Mouse (Mus musculus) frontal cortex, postnatal 10 days (tissue): ENCODE results near the gene Phlpp2.
A peak's percentile ranks its signal among the peaks of the same experiment; 100 is the strongest.

Source experiments
- DNase-seq, 2 experiments: peaks; one replicate each; pipeline ENCODE4 v3.0.0; 2022; ENCODE audit warnings: low spot score in 2 of 2, mixed read lengths in 1 of 2

The Phlpp2 gene

DNA sequence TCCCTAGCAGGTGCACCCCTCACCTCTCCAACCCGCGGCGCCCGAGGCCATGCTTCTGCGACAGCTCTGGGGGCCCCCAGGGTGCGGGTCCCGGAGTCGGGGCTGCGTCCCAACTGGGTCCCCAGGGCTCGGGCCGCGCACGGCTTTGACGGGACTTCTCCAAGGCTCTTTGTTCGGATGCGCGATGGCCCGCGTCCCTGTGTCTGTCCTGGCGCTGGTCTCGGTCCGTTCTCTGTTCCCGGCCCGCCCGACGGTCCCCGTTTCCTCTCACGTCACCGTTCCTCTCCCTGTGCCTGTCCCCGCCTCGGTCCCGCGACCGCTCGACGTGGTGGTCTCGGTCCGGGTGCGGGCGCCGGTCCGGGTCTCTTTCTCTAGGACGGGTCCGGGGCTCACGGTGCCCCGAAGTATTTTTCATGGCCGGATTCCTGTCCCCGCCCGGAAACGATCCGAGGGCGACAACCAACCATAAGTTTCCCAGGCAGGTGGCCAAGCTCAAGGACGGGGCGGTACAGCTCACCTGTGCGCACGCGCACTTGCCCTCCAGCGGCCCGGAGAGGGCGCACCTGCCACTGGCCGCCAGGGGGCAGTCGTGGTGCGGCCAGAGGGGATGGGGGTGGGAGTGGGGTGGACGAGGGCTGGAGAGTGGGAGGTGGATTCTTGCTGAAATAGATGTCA lies 93.5 kb downstream of the Phlpp2 start, which contains the start of gene Marveld3:
Gene Marveld3, minus strand, starts transcription at position 511 of the 675 bp plus-strand sequence.
- no peak for DNase-seq

DNA sequence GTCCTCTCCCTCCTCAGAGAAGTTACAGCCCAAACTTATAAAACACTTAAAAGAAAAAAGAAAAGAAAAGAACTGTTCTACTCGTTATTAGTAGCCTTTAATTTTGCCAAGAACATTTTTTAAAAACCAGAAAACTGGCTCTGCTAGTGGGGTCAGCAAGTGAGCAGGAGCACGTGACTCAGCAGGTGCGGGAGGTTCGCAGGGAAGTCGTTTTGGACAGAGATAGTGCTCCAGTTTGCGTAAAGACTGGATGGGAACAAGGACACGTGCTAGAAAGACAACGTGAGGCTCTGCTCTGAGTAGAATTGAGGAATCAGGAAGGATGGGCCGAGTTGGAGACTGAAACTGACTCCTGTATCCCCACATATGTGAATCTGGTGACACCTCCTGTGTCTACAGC lies 94.6 kb downstream of the Phlpp2 start:
- no peak for DNase-seq

DNA sequence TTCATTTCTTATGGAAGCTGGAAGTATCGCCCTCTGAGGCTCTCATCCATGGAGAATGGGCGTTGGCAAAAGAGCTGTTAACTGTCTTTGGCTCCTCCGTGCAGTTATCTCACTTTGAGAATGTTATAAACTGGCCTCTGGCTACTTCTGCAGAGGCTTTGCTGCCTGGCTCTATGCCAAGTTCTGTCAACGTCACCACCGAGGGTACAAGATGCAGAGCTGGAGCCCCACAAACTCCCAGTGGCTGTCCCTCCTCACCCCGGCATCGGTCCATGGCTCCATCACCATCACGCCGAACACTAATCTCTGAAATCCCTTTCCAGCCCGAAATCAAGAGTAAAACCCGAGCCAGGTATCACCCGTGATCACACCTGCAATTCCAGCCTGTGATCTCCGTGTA lies 95.1 kb downstream of the Phlpp2 start:
- DNase-seq = no peak

DNA sequence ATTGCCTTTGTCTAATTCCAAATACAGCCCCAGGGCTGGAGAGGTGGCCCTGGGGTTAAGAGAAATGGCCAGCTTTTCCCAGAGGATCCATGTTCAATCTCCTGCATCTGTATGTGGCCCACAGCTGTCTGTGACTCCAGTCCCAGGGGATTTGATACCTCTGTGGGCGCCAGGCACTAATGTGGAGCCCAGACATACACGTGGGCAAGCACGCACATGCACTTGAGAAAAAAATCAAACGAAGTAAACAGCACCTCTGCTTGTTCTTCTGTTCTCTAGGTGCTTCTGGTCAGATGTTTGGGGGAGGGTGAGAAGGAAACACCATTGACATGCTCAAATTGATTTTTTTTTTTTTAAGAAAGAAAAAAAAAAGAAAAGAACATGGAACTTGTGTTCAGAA lies 95.8 kb downstream of the Phlpp2 start:
- DNase-seq = no peak

DNA sequence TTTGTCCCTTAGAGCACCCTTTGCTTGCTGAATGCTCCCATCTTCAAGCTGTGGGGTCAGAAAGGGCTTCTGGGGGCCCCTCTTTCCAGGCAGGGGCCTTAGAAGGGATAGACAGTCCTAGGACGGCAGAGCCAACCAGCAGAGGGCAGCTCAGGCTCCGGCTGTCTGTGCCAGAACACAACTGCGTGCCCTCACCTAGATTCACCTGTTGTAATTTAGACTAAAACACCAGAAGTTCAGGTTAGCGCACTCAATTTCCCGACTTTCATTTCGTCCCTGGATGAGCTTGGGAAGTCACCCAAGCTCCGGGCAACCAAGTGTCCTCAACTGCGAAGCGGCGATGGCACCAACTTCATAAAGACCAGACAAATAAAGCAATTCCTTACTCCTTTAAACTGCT lies 100.5 kb downstream of the Phlpp2 start:
- DNase-seq = no peak

DNA sequence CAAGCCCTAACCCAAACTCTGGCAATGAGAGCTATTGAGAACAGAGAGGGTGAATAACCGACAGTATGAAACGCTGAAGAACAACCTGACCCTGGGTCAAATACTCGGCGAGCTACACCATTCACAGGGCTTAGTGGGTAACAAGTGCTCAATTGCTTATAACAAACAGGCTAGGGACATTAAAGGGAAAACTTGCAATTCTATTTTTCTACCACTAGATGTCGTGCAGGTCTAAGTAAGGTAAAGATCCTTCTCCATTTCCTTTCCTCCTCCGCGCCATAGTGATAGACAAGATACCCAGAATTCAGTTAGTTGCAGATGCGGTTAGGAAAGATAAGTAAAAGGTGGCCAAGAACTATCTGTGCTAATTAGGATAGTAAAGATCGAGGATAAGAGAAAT lies 102.0 kb downstream of the Phlpp2 start:
- no peak for DNase-seq

DNA sequence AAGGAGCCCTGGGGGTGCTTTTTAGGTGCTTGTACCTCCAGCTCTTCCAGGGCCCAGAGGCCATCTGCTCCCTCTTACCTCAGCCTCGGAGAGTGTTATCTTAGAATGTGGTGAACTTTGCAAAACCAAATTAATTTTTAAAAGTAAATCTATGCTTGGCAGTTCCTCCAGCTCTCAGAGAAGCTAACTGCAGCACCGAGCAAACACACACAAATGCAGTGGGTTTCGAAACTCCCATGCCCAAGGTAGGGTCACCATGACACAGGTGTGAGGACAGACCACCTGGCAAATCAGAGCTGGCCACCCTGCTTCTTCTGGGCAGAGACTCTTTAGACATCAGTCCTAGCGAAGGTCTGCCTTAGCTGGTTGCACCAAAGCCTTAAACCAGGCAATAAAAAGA lies 104.6 kb downstream of the Phlpp2 start:
- DNase-seq = no peak

DNA sequence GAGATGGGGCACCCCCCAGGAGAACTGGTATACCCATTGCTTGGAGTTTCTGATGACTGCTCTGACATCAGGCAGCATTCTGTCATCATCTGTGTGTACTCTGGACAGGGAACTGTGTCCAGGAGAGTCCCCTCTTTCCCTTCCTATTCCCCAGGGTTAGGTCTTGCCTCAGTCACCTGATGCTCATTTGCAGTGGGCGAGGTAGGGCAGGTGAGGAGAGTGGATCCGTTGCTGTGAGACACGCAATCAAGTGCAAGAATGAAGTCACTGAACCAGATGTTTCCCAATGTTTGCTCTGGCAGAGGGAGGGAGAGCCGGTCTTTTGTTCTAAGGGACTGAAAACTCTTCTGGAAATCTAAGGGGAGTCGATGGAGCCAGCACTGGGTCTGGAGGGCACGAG lies 111.0 kb downstream of the Phlpp2 start:
- DNase-seq = no peak

DNA sequence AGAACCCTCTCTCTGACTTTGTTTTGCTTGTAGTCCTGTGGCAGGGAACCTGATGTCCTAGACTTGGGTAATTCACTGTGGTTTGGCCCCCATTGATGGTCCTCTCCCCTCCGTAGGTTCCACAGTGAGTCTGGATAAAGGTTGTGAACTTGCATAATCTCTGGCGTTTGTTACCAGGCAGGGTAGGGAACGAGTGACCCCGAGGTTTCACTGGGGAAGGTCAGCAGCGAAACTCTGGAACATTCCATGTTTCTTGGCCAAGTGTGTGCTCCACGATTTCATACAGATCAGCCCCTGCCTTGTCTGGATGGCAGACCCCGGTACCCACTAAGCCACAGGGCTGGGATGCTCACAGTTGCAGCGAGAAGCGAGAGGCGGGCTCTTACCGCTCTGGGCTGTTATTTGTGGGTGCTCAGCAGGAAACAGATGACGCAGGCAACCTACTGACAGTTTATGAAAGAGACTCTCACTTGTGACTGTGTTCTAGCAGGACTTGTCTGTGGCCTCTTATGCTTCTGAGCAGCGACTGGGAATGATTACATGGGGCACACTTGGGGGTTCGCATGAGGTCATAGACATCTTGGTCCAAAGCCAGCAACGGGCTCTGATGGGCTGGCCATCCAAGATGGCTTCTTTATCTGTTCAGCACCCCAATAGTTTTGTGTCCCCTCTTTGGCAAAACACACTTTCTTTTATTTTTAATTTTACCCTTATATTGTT lies 114.2 kb downstream of the Phlpp2 start:
- DNase-seq = no peak

DNA sequence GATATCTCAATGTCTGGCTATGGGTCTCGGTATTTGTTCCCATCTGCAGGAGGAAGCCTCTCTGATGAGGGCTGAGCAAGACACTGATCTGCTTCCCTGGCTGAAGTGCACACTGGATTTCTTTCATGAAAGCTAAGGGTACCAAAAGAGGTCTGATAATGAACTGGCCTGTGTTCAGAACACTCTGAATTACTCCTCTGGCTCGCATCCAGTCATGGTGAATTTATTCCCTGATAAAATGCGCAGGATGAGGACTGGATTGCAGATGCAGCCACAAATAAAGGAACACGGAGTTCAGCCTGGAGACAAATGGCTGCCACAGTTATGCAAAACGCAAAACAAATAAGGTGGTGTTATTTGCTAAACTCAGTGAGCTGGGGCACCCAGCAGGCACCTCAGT lies 115.6 kb downstream of the Phlpp2 start:
- DNase-seq = peak in 1 of 2 experiments; percentile 23

DNA sequence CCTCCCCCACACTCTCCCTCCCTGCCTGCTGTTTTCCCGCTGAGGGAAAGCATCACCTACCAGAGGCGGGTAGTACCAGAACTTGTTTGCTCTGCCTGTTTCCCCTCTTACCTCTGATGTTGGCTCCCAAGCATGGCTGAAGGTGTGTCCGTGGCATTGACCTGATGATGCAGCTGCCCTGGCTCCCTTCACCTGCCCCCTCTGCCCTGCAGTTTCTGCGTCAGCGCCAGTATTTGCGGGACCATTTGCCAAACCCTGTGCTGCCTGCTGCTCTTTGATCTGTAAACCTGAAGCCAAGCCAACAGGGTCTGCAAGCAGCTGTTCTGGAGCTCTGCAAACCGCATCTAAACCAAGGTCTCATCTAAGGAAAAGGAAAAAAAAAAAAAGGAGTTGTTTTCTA lies 118.0 kb downstream of the Phlpp2 start:
- no peak for DNase-seq

DNA sequence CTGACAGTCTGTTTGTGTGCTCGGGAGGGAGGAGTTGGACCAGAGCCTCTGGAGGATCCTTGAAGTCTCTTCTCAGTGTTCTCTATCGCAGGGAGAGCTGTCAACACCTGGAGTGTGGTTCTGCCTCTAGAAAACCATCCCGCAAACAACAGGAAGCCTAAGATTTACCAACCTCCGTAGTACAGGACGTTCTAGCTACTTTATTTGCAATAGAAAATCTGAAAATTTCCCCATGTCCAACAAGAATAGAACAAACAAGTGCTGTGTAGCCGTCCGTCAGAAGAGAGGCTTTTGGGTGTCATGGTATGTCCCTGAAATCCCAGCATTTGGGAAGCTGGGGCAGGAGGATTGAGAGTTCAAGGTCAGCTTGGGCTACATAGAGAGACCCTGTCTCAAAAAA lies 119.4 kb downstream of the Phlpp2 start:
- no peak for DNase-seq

DNA sequence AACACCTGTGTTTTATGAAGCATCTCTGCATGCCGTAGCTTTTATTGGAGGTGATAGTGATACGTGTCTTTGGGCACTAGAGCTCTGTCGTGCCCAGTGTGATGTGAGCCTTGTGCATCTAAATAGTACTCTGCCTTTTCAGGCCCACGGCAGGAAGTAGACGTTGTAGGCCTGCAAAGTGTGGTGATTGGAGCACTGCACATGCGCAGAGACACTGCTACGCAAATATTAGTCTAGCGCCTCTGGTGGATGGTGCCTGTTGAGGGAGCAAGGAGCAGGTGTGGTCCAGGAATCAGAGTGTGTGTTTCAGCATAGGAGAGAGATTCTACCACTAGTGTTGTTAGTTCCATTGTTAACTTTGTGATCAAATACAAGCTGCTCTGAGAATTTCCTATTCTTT lies 120.8 kb downstream of the Phlpp2 start:
- DNase-seq = no peak

DNA sequence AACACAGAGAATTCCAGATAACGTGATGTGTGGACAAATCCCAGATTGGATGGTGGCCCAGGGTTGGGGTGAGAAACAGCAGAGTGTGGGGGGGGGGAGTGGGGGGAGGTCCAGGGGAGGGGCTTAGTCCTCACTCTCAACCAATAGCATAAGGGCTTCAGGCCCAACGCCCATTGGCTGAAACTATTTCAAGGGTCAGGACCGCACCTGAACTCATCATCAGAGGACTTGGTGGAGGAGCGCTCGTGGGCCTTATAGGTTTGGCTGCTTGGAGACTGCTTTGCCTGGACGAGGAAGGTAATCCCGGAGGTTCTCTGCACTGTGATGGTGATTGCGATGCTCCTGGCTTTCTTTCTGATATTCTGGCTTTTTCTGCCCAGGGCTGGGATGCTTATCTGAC lies 121.9 kb downstream of the Phlpp2 start, which contains the start of gene Tat:
Gene Tat, plus strand, starts transcription at position 214 of the 400 bp plus-strand sequence.
- no peak for DNase-seq

DNA sequence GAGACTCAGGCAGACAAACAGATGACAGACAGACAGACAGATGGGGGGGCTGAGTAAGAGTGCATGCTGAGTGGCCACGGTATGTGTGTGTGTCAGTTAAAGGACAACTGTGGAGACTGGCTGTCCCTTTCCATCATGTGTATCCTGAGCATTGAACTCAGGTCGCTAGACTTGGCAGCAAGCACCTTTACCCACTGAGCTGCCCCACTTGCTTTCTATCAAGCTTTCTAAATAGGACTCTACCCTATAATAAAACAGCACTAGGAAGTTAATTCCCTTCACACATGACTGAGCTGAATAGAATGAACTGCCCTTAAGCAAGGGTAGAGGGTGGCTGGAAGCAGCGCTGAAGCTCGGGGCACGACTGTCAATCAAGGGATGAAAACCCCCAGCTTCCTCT lies 123.8 kb downstream of the Phlpp2 start:
- DNase-seq = no peak

DNA sequence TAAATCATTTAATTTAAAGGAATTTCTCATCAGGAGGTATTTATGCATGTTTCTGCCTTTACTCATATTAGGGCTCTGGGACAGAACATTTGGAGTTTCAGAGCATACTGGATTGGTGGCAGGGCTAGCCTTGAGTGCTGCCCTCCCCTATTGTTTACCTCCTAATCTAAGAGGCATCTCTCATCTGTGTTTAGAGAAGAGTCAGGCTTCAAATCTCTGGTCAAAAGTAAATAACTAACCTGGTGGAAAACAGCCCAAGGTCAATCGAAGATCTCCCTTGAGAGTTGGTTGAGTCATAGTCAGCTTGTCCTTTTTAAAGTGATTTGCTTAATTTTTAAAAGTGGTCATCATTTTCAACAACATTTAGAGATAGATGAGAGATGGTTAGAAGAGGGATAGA lies 124.6 kb downstream of the Phlpp2 start:
- DNase-seq = no peak
